Mouse (Mus musculus) layer of hippocampus, adult 8-10 months (tissue): ENCODE measurements around the gene Wasl. TPM values are rescaled to one million over a fixed set of nuclear protein-coding genes. Genes with fewer than 3 reads are reported as not detected.

ENCODE experiments used
- DNase-seq, 2 experiments: peaks; one replicate each; pipeline ENCODE4 v3.0.0; 2022; ENCODE audit warnings: low spot score in 2 of 2
- total RNA-seq, 4 experiments: library from RNA; stranded (reverse); gene quantifications; 2 replicates each; pipeline ENCODE4 v1.2.4; 2022

Gene Wasl
- total RNA-seq, 4 experiments from 2014 or later = 112 to 126 (median 122) TPM

DNA sequence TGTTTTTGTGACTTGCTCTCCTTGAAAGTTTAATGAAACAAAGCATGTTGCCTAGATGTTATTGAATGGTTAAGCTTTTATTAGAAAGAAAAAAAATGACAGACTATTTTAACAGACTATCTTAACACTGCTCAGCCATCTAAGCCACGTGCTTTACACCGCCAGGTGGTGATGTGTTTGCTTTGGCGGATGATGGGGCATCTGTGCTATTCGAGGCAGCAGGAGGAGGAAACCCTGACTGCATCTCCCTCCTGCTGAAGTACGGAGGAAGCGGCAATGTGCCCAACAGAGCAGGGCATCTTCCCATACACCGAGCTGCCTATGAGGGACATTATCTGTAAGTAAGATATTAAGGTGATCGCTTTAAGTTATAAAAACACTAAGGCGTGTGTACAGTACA is 100.7 kb downstream of the Wasl start:
- peak; percentile 44 to 61 for DNase-seq

Other genes with a start within 250 kb of the Wasl start
- gene Iqub, start 149.9 kb downstream of the Wasl start, total RNA-seq = 1 to 10 TPM; 1.9 to 3.1 (median 2.6) TPM
- gene Ndufa5, start 137.0 kb downstream of the Wasl start, total RNA-seq = 100 to 1,000 TPM; 238 to 295 (median 263) TPM
- gene Asb15, start 136.9 kb downstream of the Wasl start, total RNA-seq = under 1 TPM in 1 of 4 experiments, not detected in 3; 0.14 TPM
- not detected for gene Lmod2, start 67.2 kb downstream of the Wasl start, total RNA-seq
- gene Hyal6, start 68.2 kb upstream of the Wasl start, total RNA-seq = not detected
- gene Hyal4, start 83.3 kb upstream of the Wasl start, total RNA-seq = not detected
- not detected for gene Spam1, start 126.2 kb upstream of the Wasl start, total RNA-seq
- not detected for gene Hyal5, start 193.0 kb upstream of the Wasl start, total RNA-seq